Mouse (Mus musculus) hindbrain, embryonic 10.5 days (tissue): ENCODE measurements around the gene Slfnl1. TPM values are rescaled to one million over a fixed set of nuclear protein-coding genes. Genes with fewer than 3 reads are reported as not detected.

Experiments used
- DNase-seq: peaks from one replicate; pipeline ENCODE4 v3.0.0-alpha.2; 2017; ENCODE audit warnings: low spot score
- H3K27ac ChIP-seq: fragments of 300-500 bp; sonication (generic); 2 replicates; pipeline ENCODE4 v1.5.1; 2016; ENCODE audit warnings: mild to moderate bottlenecking, moderate library complexity
- H3K27me3 ChIP-seq: fragments of 300-500 bp; sonication (generic); 2 replicates; pipeline ENCODE4 v1.6.1; 2016; ENCODE audit warnings: mild to moderate bottlenecking; ENCODE audit not compliant: poor library complexity, insufficient read depth, severe bottlenecking
- H3K36me3 ChIP-seq: fragments of 300-500 bp; sonication (generic); 2 replicates; pipeline ENCODE4 v1.6.1; 2016; ENCODE audit warnings: mild to moderate bottlenecking, moderate library complexity
- H3K4me1 ChIP-seq: fragments of 300-500 bp; sonication (generic); replicated peaks from 2 replicates; pipeline ENCODE4 v1.6.1; 2016; ENCODE audit warnings: mild to moderate bottlenecking
- H3K4me3 ChIP-seq: fragments of 300-500 bp; sonication (generic); 2 replicates; pipeline ENCODE4 v1.5.1; 2016; ENCODE audit warnings: mild to moderate bottlenecking, moderate library complexity
- H3K9me3 ChIP-seq: fragments of 300-500 bp; sonication (generic); 2 replicates; pipeline ENCODE4 v1.6.1; 2016; ENCODE audit warnings: mild to moderate bottlenecking, moderate library complexity
- WGBS: fragments of 180-500 bp; shearing (Covaris S2); methylation state at CpG from one replicate; pipeline ENCODE4 v1.1.7; 2016; 5-methylcytosine and 5-hydroxymethylcytosine counted together
- polyA plus RNA-seq: library from polyadenylated mRNA; unstranded; fragments of >200 nt; fragmentation: Nextera tagmentation; extraction: Ambion mirVana; gene quantifications from 2 replicates; pipeline ENCODE4 v1.2.1, GENCODE M21; 2016

Gene Slfnl1
- 0.09 TPM in 1 of 2 replicates, not detected in the other for polyA plus RNA-seq

- H3K4me1 ChIP-seq = no peaks in the 10 kb centered on the region
- no peak within 1 kb of the TSS for H3K4me3 ChIP-seq
- H3K27ac ChIP-seq = no peak within 1 kb of the TSS
- H3K27me3 ChIP-seq = no peaks in the 10 kb centered on the region
- DNase-seq = no peak
- H3K36me3 ChIP-seq = peaks cover 72% of the 10 kb centered on the region
- no peaks in the 10 kb centered on the region for H3K9me3 ChIP-seq
- WGBS = 91% methylated on average over 6 of the region's 6 CpGs
Observed at GRCm38 (mm10) chr4:120531986-120532385, at the start of gene Slfnl1. TSS of gene Slfnl1 (plus strand) at chr4:120532231.

- H3K4me3 ChIP-seq = no peak overlapping the region
- 68% methylated on average over 1 of the region's 1 CpGs for WGBS
- no peaks in the 10 kb centered on the region for H3K27me3 ChIP-seq
- no peaks in the 10 kb centered on the region for H3K4me1 ChIP-seq
- H3K9me3 ChIP-seq = no peaks in the 10 kb centered on the region
- no peak overlapping the region for H3K27ac ChIP-seq
- DNase-seq = no peak
- peaks cover 41% of the 10 kb centered on the region for H3K36me3 ChIP-seq
Observed at GRCm38 (mm10) chr4:120487707-120488106, 44.3 kb upstream of the Slfnl1 start.

- no peak for DNase-seq
- peaks cover 64% of the 10 kb centered on the region for H3K36me3 ChIP-seq
- WGBS = 92% methylated on average over 1 of the region's 1 CpGs
- no peaks in the 10 kb centered on the region for H3K27me3 ChIP-seq
- no peak overlapping the region for H3K27ac ChIP-seq
- no peak overlapping the region for H3K4me3 ChIP-seq
- H3K4me1 ChIP-seq = no peaks in the 10 kb centered on the region
- peaks cover 4% of the 10 kb centered on the region for H3K9me3 ChIP-seq
Observed at GRCm38 (mm10) chr4:120506955-120507354, 25.1 kb upstream of the Slfnl1 start.

- Histone ChIP-seq H3K27ac (no peak overlapping the region), H3K36me3 (peaks cover 77% of the 10 kb centered on the region), H3K4me3 (no peak overlapping the region), H3K9me3 (peaks cover 4% of the 10 kb centered on the region), H3K4me1 (no peaks in the 10 kb centered on the region), H3K27me3 (no peaks in the 10 kb centered on the region)
- 96% methylated on average over 4 of the region's 4 CpGs for WGBS
- DNase-seq = no peak
Observed at GRCm38 (mm10) chr4:120511203-120511602, 20.8 kb upstream of the Slfnl1 start.

- no peak for DNase-seq
- Histone ChIP-seq H3K9me3 (peaks cover 3% of the 10 kb centered on the region), H3K4me3 (no peak overlapping the region), H3K27me3 (no peaks in the 10 kb centered on the region), H3K27ac (no peak overlapping the region), H3K36me3 (peaks cover 76% of the 10 kb centered on the region), H3K4me1 (no peaks in the 10 kb centered on the region)
- WGBS = 97% methylated on average over 2 of the region's 2 CpGs
Observed at GRCm38 (mm10) chr4:120514366-120514765, 17.7 kb upstream of the Slfnl1 start.

GRCm38 (mm10) chr4:120516491-120516890 lies 15.5 kb upstream of the Slfnl1 start:
- Histone ChIP-seq H3K4me3 (no peak overlapping the region), H3K36me3 (peaks cover 78% of the 10 kb centered on the region), H3K27ac (no peak overlapping the region), H3K27me3 (no peaks in the 10 kb centered on the region), H3K4me1 (no peaks in the 10 kb centered on the region), H3K9me3 (no peaks in the 10 kb centered on the region)
- 95% methylated on average over 7 of the region's 7 CpGs for WGBS
- no peak for DNase-seq

- Histone ChIP-seq H3K4me1 (no peaks in the 10 kb centered on the region), H3K36me3 (peaks cover 78% of the 10 kb centered on the region), H3K27me3 (no peaks in the 10 kb centered on the region), H3K9me3 (no peaks in the 10 kb centered on the region), H3K4me3 (no peak overlapping the region), H3K27ac (no peak overlapping the region)
- 93% methylated on average over 7 of the region's 7 CpGs for WGBS
- no peak for DNase-seq
Observed at GRCm38 (mm10) chr4:120516907-120517306, 15.1 kb upstream of the Slfnl1 start.

GRCm38 (mm10) chr4:120517335-120517734 lies 14.7 kb upstream of the Slfnl1 start:
- no peak for DNase-seq
- 85% methylated on average over 4 of the region's 4 CpGs for WGBS
- Histone ChIP-seq H3K27me3 (no peaks in the 10 kb centered on the region), H3K36me3 (peaks cover 83% of the 10 kb centered on the region), H3K4me1 (no peaks in the 10 kb centered on the region), H3K4me3 (no peak overlapping the region), H3K27ac (no peak overlapping the region), H3K9me3 (no peaks in the 10 kb centered on the region)

- DNase-seq = no peak
- no peak overlapping the region for H3K4me3 ChIP-seq
- H3K9me3 ChIP-seq = no peaks in the 10 kb centered on the region
- H3K4me1 ChIP-seq = no peaks in the 10 kb centered on the region
- H3K27ac ChIP-seq = no peak overlapping the region
- 85% methylated on average over 5 of the region's 5 CpGs for WGBS
- no peaks in the 10 kb centered on the region for H3K27me3 ChIP-seq
- peaks cover 97% of the 10 kb centered on the region for H3K36me3 ChIP-seq
Observed at GRCm38 (mm10) chr4:120521761-120522160, 10.3 kb upstream of the Slfnl1 start.

- WGBS = 94% methylated on average over 4 of the region's 4 CpGs
- Histone ChIP-seq H3K36me3 (peaks cover 93% of the 10 kb centered on the region), H3K4me1 (no peaks in the 10 kb centered on the region), H3K9me3 (no peaks in the 10 kb centered on the region), H3K27ac (no peak overlapping the region), H3K4me3 (no peak overlapping the region), H3K27me3 (no peaks in the 10 kb centered on the region)
- DNase-seq = no peak
Observed at GRCm38 (mm10) chr4:120522351-120522750, 9.7 kb upstream of the Slfnl1 start.

- H3K36me3 ChIP-seq = peaks cover 92% of the 10 kb centered on the region
- no peaks in the 10 kb centered on the region for H3K27me3 ChIP-seq
- WGBS = 93% methylated on average over 3 of the region's 3 CpGs
Observed at GRCm38 (mm10) chr4:120523092-120523491, 8.9 kb upstream of the Slfnl1 start.

GRCm38 (mm10) chr4:120528171-120528570 lies 3.9 kb upstream of the Slfnl1 start:
- Histone ChIP-seq H3K27ac (no peak overlapping the region), H3K4me3 (no peak overlapping the region), H3K27me3 (no peaks in the 10 kb centered on the region), H3K9me3 (no peaks in the 10 kb centered on the region), H3K36me3 (peaks cover 89% of the 10 kb centered on the region), H3K4me1 (no peaks in the 10 kb centered on the region)
- 87% methylated on average over 9 of the region's 9 CpGs for WGBS
- DNase-seq = no peak

More at GRCm38 (mm10) chr4:120523092-120523491, 8.9 kb upstream of the Slfnl1 start:
- H3K9me3 ChIP-seq = no peaks in the 10 kb centered on the region
- H3K4me1 ChIP-seq = no peaks in the 10 kb centered on the region
- DNase-seq = no peak
- no peak overlapping the region for H3K4me3 ChIP-seq
- no peak overlapping the region for H3K27ac ChIP-seq

GRCm38 (mm10) chr4:120538664-120539063 lies 6.6 kb downstream of the Slfnl1 start:
- 93% methylated on average over 10 of the region's 10 CpGs for WGBS
- Histone ChIP-seq H3K27me3 (no peaks in the 10 kb centered on the region), H3K36me3 (peaks cover 79% of the 10 kb centered on the region), H3K4me3 (no peak overlapping the region), H3K9me3 (no peaks in the 10 kb centered on the region), H3K27ac (no peak overlapping the region), H3K4me1 (no peaks in the 10 kb centered on the region)
- DNase-seq = no peak

- Histone ChIP-seq H3K36me3 (peaks cover 100% of the 10 kb centered on the region), H3K4me1 (no peaks in the 10 kb centered on the region), H3K27me3 (no peaks in the 10 kb centered on the region), H3K27ac (no peak overlapping the region), H3K9me3 (no peaks in the 10 kb centered on the region), H3K4me3 (no peak overlapping the region)
- 78% methylated on average over 1 of the region's 1 CpGs for WGBS
- no peak for DNase-seq
Observed at GRCm38 (mm10) chr4:120544896-120545295, 12.9 kb downstream of the Slfnl1 start.
